Mouse (Mus musculus) left cerebral cortex, adult 9 months (tissue): Measurements from ENCODE around the gene Polr3e.
"Not testable (repeated sequence)": the region's sequence is repeated elsewhere in the genome, so short reads cannot be mapped to it uniquely, and the experiment has no call there.

Experiments
- DNase-seq, 2 experiments: peaks; one replicate each; pipeline ENCODE4 v3.0.0; 2022; ENCODE audit warnings: low spot score in 2 of 2

Gene Polr3e

GRCm38 (mm10) chr7:120910172-120910571 lies 7.4 kb upstream of the Polr3e start:
- not testable (repeated sequence) for DNase-seq

DNA sequence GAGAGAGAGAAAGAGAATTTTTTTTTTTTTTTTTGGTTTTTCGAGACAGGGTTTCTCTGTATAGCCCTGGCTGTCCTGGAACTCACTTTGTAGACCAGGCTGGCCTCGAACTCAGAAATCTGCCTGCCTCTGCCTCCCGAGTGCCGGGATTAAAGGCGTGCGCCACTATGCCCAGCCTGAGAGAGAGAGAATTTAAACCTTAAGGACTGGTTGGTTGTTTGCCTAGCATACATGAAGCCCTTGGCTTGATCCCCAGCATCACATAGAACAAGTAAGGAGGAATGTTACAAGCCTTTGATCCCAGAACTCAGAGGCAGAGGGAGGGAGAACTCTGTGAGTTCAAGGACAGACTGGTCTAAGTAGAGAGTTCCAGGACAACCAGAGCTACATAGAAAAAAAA lies 6.3 kb upstream of the Polr3e start:
- DNase-seq, result not testable (repeated sequence)

- no peak for DNase-seq
Measured at GRCm38 (mm10) chr7:120913332-120913731, 4.2 kb upstream of the Polr3e start.

DNA sequence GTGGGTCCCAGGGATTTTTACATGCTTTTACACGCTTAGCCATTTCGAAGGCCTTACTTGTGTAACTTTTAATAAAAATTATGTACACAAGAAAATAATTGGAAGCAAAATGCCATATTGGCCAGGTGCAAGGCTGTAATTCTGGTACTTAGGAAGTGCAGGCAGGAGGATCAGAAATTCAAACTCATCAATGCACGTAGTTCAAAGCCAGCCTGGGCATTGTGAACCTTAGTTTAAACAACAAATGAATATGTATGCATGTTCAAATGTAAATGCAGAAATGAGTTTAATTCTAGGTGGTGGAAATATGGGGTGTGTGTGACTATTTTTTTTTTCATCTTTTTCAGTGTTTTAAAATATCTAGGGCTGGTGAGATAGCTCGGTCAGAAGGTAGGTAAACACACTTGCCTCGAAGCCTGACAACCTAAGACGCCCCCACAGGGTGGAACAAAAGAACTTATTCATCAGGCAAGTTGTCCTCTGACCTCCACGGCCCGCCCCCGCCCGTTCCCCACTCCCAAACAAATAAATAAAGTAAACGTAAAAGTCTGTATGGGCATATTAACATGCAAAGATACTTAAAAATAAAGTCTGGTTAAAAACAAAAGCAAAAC lies 1.2 kb upstream of the Polr3e start:
- no peak for DNase-seq

DNA sequence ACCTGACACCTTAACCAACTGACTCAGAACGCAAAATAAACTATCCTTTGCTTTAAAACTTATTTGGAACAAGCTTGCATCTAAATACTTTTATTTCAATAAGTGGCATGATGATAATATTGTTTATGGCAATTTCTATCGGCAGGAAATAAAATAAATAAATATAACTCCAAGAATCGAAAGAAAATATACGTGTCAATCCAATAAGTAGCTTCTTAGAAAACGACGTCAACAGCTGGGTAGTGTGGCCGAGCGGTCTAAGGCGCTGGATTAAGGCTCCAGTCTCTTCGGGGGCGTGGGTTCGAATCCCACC lies 309 bp upstream of the Polr3e start:
- DNase-seq, result no peak

DNA sequence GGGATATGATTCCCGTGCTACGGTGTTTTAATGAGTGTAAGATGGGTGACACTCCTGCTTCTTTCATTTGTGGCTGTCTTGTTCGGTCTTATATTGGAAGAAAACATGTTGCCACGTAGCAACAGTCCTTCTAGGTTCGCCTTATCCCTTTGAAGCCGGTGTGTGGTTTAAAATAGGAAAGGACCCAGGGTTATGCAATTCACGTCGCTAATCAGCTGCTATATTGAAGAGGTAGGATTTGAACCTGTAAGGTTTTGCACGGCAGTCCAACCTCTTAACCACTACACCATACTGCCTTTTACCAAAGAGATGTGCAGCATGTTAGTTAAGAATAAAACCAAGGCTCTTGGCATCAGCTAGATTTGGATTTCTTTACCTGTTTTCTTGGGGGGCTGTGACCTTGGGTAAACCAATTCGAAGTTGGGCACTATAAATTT lies 1.0 kb downstream of the Polr3e start:
- peak in 1 of 2 experiments; percentile 80 for DNase-seq

- no peak for DNase-seq
Measured at GRCm38 (mm10) chr7:120933110-120933509, 15.6 kb downstream of the Polr3e start.

- no peak for DNase-seq
Measured at GRCm38 (mm10) chr7:120933680-120934195, 16.2 kb downstream of the Polr3e start.

GRCm38 (mm10) chr7:120934716-120935115 lies 17.2 kb downstream of the Polr3e start:
- DNase-seq, result peak in 1 of 2 experiments; percentile 50

DNA sequence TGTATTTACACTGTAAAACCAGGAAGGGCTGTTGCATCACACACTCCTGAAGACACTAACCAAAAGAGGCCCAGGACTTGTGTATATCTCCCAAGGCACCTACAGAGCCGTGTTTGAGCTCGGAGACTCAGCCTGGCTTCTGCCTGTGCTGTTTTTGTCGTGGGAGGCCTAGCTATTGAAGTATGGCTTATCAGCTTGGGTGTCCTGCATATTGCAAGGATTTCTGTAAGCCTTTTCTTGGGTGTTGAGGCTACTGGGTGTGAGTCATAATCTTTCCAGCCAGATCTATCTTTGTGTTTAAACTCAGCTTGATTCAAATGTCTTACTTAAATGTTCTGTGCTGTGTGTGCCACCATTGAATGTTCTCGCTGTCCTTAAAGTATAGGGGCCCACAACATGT lies 19.0 kb downstream of the Polr3e start:
- DNase-seq, result peak in 1 of 2 experiments; percentile 46

GRCm38 (mm10) chr7:120938206-120938605 lies 20.7 kb downstream of the Polr3e start:
- DNase-seq, result no peak

- peak in 1 of 2 experiments; percentile 34 for DNase-seq
Measured at GRCm38 (mm10) chr7:120940343-120940742, 22.8 kb downstream of the Polr3e start.

GRCm38 (mm10) chr7:120941214-120941613 lies 23.7 kb downstream of the Polr3e start:
- no peak for DNase-seq

- no peak for DNase-seq
Measured at GRCm38 (mm10) chr7:120942506-120942905, 25.0 kb downstream of the Polr3e start.

GRCm38 (mm10) chr7:120943936-120944509 lies 26.5 kb downstream of the Polr3e start:
- no peak for DNase-seq

DNA sequence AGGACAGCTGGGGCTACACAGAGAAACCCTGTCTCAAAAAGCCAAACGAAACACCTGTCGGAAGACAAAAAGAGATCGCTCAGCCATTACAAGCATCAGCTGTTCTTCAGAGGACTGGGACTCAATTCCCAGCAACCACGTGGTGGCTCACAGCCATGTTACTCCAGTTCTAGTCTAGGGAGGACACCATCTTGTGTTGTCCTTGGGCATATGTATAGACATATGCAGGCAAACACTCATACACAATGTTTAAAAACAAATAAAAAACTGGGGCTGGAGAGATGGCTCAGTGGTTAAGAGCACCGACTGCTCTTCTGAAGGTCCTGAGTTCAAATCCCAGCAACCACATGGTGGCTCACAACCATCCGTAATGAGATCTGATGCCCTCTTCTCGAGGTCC lies 36.0 kb downstream of the Polr3e start:
- not testable (repeated sequence) for DNase-seq

DNA sequence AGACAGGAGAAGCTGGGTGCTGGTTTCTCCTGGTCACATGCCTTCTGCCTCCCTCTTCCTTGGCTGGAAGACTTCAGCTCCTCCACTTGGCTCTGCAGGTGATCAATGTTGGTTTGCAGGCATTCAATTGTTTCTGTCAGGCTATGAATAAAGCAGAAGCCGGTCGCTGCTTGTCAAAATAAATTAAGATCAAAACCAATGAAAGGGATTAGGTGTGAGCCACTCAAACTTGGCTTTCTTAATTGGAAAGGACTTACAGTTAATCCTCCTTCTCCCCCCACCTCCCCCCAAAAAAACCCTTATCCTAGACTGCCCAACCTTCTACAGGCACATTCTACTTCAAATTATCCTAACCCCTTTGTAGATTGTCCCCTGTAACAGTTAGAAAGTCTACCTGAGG lies 42.6 kb downstream of the Polr3e start:
- no peak for DNase-seq

DNA sequence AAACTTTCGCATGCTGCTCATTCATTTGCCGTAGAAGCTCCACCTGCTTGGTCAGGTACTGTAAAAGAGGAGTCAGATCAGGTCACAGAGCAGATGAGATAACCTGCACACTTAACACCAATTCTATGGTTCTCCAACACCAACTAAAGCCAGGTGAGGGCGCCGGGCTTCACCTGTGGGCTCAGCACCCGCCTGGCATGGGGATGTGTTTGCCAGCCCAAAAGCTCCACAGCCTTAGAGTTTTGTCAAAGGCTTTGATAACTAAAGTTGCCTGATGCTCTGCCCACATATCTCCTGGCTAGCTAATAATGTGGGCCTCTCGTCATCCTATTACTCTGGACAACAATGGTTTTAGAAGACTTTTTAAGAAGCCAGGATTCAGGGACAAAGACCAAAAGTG lies 43.1 kb downstream of the Polr3e start:
- DNase-seq, result no peak

DNA sequence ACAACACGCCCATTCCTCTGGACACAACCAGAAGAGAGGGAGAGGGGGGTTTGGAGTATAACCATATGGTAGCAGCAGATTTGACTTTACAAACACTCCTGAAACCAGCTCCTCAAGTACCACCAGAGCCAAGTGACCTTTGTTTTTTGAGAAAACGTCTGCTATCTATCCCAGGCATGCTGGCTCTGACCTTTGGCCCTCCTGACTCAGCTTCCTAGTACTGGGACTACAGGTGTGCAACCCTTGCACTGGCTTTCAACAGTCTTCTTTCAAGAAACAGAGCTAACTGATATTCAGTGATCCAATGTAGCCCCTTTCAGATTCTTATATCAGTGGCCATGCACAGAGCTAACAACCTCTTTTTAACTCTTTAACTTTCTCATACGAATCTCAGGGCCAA lies 44.3 kb downstream of the Polr3e start:
- no peak for DNase-seq

- DNase-seq, result no peak
Measured at GRCm38 (mm10) chr7:120963126-120963525, 45.6 kb downstream of the Polr3e start.

DNA sequence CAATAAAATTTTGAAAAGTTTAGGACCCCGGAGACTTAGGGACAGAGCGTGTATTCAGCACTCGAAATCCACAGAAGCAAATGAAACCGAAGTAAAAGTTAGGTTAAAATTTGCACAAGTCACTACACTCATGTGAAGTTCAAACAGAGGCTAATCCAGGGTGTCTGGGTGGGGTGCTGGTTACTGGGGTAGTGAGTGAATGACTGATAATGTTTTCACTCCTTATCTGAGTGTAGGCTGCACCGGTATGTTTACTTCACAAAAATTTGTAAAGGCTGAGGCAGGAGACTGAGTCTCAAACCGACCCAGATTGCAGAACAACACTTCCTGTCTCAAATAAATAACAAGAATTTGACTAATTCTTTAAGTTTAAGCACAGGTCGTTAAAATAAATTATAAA lies 51.7 kb downstream of the Polr3e start:
- DNase-seq, result no peak

DNA sequence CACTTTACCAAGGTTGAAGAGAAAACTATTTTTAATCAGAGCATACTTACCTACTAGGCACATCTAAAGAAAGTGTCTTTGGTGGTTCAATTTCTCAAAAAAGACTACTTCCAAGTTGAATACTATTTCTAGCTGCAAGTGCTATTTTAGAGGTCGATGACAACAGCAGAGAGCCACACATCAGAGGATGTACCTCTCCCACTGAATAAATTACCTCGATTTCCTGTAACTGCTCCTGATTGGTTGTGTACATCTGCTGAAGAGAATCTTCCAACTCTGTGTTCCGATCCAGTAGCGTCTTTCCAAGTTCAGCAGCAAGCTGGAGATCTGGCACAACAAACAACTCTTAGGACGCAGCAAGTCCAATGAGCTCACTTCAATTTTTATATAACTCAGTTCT lies 52.6 kb downstream of the Polr3e start:
- no peak for DNase-seq

GRCm38 (mm10) chr7:120972471-120972870 lies 54.9 kb downstream of the Polr3e start:
- DNase-seq, result not testable (repeated sequence)

- no peak for DNase-seq
Measured at GRCm38 (mm10) chr7:120974001-120974400, 56.5 kb downstream of the Polr3e start.
